Mouse (Mus musculus): ENCODE measurements around the gene Fgf18.

Fgf18 gene

DNA sequence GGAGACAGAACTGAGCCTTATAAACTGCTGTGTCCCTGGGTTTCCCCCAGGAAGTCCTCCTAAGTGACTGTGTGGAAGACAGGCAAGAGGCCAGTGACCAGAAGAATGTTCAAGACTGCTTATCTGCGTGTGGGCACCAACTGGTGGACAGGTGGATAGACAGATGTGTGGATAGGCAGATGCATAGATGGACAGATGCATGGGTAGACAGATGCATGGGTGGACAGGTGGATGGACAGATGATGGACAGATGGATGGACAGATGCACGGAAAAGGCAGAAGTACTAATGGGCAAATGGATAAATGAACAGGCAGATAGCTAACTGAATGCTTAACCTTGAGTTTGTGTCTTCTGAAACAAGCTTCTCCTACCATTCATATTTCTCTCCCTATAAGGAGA lies 37.1 kb downstream of the Fgf18 start:
- DNase-seq, result no peak

DNA sequence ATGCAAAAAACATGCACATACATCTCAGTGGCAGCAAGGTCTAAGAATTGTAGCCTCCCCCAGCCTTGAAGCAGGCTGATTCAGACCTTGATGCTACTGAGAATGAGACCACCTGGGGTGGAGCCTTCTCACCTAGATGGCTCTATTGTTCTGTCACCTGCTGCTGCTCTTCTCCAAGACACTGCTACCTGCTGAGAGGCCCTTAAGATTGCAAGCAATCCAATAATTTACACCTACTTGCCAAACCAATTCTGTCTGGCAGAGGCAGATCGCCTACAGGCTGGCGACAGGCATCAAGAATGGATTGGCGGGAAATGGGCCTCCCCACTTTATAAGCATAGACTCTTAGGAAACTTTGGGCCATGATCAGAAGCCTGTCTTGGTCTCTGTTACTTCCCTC lies 39.7 kb downstream of the Fgf18 start:
- no peak for DNase-seq

- no peak for DNase-seq
These were observed 42.3 kb downstream of the Fgf18 start for GRCm38 (mm10) chr11:33104911-33105316.

- DNase-seq, result peak in 1 of 2 experiments; percentile 30
These were observed 43.8 kb downstream of the Fgf18 start for GRCm38 (mm10) chr11:33103291-33103943.

DNA sequence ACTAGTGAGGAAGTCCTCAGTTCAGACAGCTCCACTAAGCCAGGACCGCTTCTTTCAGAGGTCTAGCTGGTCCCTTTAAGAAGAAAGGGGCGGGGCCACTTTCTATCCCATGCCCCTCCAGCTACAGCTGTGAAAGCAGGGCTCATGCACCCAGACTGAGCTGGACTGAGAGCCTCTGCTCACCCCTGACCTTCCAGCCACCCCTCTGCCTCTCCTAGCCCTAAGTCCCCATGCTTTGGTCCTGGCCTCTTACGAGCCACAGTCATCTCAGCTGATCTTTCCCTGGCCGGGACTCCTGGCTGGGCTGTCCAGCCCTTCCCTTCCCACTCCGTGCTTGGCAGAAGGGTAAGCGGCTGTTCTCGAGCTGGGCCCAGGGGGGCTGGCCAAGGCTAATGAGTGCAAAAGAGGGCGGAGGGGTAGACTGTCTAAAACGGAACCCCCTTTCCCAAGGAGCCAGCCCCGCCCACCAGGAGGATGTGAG lies 47.1 kb downstream of the Fgf18 start:
- DNase-seq, result peak in 1 of 2 experiments; percentile 21

DNA sequence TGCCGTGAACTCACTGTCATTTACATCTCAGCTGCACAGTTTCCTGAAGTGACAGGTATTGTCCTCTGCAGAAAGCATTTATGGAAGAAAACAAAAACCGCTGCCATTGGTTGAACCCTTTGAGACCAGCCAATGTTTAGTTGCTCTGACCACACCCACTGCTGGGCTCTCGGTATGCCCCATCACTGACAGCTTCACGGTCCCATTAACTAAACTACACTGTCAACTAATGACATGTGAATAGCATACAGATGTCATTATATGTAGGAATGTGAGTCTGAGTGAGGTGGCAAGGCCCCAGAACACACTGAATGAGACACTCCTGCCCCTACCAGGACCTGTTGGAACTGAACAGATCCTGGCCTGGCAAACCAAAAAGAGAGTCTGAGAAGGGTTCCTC lies 47.8 kb downstream of the Fgf18 start:
- no peak for DNase-seq

DNA sequence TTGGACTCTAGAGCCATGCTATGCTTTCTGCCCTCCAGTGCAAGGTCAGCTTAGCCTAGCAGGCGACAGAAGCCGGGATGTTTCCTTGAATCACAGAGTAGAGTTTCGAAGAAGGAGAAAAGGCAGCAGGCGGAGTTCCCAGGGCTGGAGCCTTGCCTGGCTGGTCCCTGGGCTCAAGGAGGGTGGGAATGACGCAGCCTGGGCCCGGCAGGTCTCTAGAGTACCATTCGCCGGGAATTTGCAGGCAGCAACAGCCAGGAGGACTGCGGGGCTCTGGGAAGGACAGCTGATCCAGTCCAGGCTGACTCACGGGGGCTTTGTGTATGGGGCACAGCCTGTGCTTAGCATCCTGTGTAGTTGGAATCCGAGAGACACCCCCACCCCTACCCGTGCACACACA lies 48.8 kb downstream of the Fgf18 start:
- no peak for DNase-seq

DNA sequence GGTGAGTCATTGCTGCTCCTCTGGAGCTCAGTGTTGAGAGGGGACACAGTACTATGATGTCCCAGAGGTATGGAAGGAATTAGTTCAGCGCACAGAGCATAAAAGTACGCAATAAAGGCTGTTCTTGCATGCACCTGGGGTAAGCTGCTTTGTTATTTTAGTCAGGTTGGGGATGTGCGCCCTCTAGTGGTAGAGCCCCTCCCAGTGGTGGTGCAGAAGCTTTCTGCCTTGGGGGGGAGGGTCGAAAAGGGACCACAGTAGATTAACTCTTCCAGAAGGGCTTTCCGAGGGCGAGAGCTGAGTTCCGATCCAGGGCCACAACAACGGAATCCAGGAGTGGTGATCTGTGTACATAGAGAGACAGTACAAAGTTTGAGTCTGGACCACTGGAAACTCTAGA lies 49.3 kb downstream of the Fgf18 start:
- peak; percentile 13 to 21 for DNase-seq

DNA sequence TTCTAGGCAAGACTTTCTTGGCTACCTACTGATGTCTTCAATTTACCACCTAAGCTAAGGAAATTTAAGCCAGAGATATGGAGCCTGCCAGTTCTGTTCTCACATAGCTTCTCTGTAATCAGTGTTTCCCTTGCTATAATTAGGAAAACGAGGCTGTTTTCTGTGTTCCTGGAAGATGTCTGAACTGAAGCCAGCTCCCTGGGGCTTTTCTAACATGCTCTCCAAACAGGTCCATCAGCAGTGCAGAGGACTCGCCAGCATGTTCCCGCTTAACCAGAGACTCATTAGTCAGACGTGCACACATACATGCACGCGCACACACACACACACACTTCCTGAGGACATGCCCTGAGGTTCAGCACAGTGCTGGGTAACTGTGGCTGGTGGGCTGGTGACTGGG lies 57.3 kb downstream of the Fgf18 start:
- no peak for DNase-seq

GRCm38 (mm10) chr11:33088181-33088580 lies 59.0 kb downstream of the Fgf18 start:
- DNase-seq, result no peak

- DNase-seq, result no peak
These were observed 61.2 kb downstream of the Fgf18 start for GRCm38 (mm10) chr11:33086046-33086445.

DNA sequence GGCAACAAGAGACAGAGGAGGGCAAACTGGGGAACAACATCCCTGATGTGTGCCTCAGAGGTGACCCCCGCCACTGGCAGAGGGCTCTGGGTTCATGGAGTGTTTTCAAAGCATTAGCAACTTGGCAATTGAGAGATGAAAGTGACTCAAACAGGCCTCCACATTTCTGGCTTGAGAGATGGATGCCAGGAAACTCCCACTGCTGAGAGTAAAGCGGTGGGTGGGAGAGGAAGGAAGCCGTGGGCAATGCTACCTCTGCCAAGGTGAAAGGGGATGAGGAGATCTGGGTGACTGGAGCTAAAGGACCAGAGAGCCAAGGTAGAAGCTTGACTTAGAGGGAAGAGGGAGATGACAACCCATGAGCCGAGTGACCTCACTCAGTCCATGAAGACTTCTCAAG lies 61.7 kb downstream of the Fgf18 start:
- no peak for DNase-seq

- no peak for DNase-seq
These were observed 62.1 kb downstream of the Fgf18 start for GRCm38 (mm10) chr11:33085054-33085453.

DNA sequence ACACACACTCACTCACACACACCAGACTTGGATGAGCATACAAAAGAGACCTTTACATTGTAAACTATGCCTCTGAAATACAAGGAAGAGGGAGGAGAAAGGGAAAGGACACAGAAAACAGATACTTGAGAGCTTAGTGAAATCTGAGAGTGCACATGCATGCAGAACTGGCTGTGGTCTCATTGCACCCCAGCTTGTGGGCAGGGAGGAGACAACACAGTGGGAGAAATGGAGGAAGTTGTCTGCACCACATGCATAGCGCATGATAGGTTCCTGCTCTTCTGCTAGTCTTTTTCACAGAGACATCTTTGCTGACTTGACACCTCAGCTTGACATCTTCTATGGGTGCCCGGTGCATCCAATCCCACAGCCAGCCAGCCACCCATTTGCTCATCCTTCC lies 63.2 kb downstream of the Fgf18 start:
- DNase-seq, result no peak

DNA sequence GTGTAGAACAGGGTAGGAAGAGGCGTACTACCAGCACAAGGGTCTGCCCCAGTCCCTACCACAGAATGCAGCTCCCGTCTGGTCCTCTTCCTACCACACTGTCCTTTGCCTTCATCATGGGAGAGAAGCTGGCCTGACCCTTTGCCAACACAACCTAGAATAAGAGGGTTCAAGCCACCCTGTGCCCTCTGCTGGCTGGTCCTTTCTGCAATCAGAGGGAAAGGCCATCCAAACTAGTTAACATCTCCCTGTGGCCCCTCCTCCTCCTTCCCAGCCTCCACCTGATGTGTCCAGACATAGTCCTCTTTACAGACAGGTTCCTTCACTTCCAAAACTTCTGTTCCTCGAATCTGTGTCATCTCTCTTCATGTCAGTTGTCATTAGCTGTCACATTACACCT lies 66.0 kb downstream of the Fgf18 start:
- DNase-seq, result no peak

DNA sequence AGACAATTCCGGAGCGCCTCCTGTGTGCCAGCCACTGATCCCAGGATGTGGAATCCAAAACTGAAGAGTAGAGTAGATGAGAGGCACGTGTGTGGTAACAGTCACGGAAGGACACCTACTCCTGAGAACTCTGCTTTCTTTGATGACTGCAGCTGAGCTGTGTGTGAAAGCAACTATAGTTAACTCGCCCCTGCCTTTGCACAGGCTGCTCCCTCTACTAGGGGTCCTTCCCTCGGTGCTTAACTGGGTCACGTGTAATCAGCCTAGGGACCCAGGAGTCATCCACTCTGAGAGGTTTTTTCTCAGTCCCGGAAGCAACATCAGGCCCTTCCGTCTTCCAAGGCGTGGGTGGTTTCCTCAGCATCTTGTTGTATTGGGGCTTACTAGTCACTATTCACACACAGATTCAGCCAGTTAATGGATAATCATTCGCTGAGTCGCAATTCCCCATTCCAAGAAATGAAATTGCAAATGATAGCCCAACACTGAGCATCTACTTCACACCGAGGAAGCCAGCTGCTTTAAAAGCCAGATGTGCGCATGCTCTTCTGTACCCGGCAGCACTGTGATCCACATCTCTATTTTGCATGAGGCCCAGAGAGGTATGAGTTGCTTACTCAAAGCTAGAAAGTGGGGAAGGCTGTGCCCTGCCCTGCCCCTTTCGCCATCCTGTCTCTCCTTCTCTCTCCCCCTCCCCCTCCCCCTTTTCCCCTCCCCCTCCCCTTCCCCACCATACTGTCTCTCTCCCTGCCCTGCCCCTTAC lies 67.0 kb downstream of the Fgf18 start:
- DNase-seq, result no peak

DNA sequence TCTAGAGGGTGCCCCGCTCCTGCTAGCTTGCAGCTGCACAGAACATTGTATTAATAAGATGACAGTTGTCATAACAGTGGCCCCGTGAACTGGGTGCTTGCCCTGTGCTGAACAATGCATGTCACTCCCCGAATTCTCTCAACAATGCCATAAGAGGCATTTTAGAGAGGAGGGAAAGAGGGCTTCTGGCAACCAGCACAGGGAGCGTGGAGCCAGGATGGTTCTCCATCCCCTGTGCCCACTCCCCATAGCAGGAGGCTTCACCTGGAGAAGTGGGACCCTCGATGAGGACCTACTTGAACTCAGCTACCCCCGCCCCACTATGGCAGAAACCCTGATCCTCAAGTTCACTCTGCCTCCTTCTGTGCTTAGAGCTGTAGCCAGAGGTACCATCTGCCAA lies 67.8 kb downstream of the Fgf18 start:
- DNase-seq, result no peak

DNA sequence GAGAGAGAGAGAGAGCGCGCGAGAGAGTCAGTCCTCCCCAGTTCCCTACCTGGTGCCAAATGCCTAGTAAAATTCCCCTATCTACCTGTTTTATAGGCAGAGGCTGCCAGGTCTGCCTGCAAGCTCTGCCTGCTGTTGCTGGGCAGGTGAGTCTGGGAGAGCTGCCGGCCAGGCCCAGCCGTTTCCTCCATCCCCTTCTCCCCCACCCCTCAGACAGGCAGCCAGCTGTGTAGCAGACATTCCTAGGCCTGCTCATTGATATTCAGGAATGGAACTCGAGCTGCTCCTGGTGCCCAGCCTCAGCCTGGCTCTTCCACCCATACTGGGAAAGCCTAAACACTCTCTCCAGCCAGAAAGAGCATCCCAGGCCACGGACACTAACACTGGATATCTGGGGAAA lies 69.2 kb downstream of the Fgf18 start:
- no peak for DNase-seq

DNA sequence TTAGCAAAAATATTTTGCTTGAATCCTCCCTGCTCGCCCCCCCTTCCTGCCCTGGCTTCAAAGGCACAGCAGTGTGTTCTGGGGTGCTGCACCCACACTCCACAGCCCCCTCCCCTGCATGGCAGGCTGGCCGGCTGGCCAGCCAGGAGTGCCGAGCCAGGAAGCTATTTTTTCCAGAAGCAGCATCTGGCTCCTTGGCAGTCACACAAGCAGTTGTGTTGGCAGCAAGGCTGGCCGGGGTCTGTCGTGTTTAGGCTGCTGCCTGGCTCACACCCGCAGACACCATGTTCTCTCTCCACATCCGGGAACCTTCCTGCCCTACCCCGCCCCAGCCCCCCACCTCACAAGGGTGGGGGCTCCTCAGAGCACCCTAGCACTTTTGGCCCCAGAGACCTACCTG lies 71.9 kb downstream of the Fgf18 start:
- peak in 1 of 2 experiments; percentile 14 for DNase-seq

GRCm38 (mm10) chr11:33074541-33074940 lies 72.7 kb downstream of the Fgf18 start:
- DNase-seq, result no peak

- DNase-seq, result no peak
These were observed 75.8 kb downstream of the Fgf18 start for GRCm38 (mm10) chr11:33071358-33071922.

GRCm38 (mm10) chr11:33070520-33070919 lies 76.7 kb downstream of the Fgf18 start:
- no peak for DNase-seq

All from lung, adult 18-20 months (tissue).